Mouse (Mus musculus) cerebellum, adult 2 months (tissue): Measurements from ENCODE around the gene Spopl. TPM values are rescaled to one million over a fixed set of nuclear protein-coding genes. Genes with fewer than 3 reads are reported as not detected.
"Not testable (repeated sequence)": the region's sequence is repeated elsewhere in the genome, so short reads cannot be mapped to it uniquely, and the experiment has no call there.

Experiments
- DNase-seq, 2 experiments: peaks; one replicate each; pipeline ENCODE4 v3.0.0; 2021
- H3K27ac ChIP-seq: fragments of 200-500 bp; 2 replicates; pipeline ENCODE4 v1.5.1; 2012; ENCODE audit warnings: low read length, control low read depth, inconsistent platforms; ENCODE audit not compliant: insufficient read depth
- H3K27me3 ChIP-seq: fragments of 200-500 bp; 2 replicates; pipeline ENCODE4 v1.6.1; 2012; ENCODE audit warnings: inconsistent platforms, mild to moderate bottlenecking, low read length, moderate library complexity; ENCODE audit not compliant: control insufficient read depth, insufficient read depth
- H3K4me1 ChIP-seq: fragments of 200-500 bp; 2 replicates; pipeline ENCODE4 v1.6.1; 2011; ENCODE audit warnings: low read length; ENCODE audit not compliant: control insufficient read depth, insufficient read depth
- H3K4me3 ChIP-seq: fragments of 200-500 bp; replicated peaks from 2 replicates; pipeline ENCODE3; 2011; ENCODE audit warnings: mild to moderate bottlenecking, low read depth, low read length, control low read depth; ENCODE audit not compliant: insufficient read depth
- CTCF ChIP-seq: fragments of 200-500 bp; IDR thresholded peaks from 2 replicates; pipeline ENCODE4 v1.5.1; 2011; ENCODE audit warnings: low read depth, mild to moderate bottlenecking, control low read depth, low read length, moderate library complexity, borderline replicate concordance; ENCODE audit not compliant: insufficient read depth
- POLR2A ChIP-seq: fragments of 200-500 bp; IDR thresholded peaks from 2 replicates; pipeline ENCODE4 v1.6.1; 2011; ENCODE audit warnings: low read length, control low read depth, borderline replicate concordance; ENCODE audit not compliant: insufficient read depth
- WGBS: fragments of 180-500 bp; shearing (Covaris S2); methylation state at CpG from one replicate; pipeline ENCODE4 v1.1.7; 2018; 5-methylcytosine and 5-hydroxymethylcytosine counted together
- polyA plus RNA-seq: library from polyadenylated mRNA; depleted of rRNA; stranded (reverse); fragments of >200 nt; gene quantifications from 2 replicates; pipeline ENCODE4 v1.2.3, GENCODE M21; 2012

The Spopl gene
- polyA plus RNA-seq, 1 experiment, result 6.5 TPM

- 95% methylated on average over 2 of the region's 2 CpGs for WGBS
These were observed 6.7 kb downstream of the Spopl start for GRCm38 (mm10) chr2:23565081-23565801.

GRCm38 (mm10) chr2:23562898-23563297 lies 9.0 kb downstream of the Spopl start:
- WGBS, result 95% methylated on average over 3 of the region's 3 CpGs

More at GRCm38 (mm10) chr2:23565081-23565801, 6.7 kb downstream of the Spopl start:
- Histone ChIP-seq H3K4me1 (no peaks in the 10 kb centered on the region), H3K27me3 (no peaks in the 10 kb centered on the region), H3K4me3 (no peak overlapping the region), H3K27ac (no peak overlapping the region)
- TF ChIP-seq POLR2A (no peak), CTCF (no peak)
- no peak for DNase-seq

GRCm38 (mm10) chr2:23559186-23559585 lies 12.7 kb downstream of the Spopl start:
- Histone ChIP-seq H3K4me3 (no peak overlapping the region), H3K27me3 (no peaks in the 10 kb centered on the region), H3K4me1 (no peaks in the 10 kb centered on the region), H3K27ac (no peak overlapping the region)
- TF ChIP-seq CTCF, result no peak
- no peak for TF ChIP-seq POLR2A
- 98% methylated on average over 2 of the region's 2 CpGs for WGBS
- DNase-seq, result no peak

More at GRCm38 (mm10) chr2:23562898-23563297, 9.0 kb downstream of the Spopl start:
- no peak for DNase-seq
- no peaks in the 10 kb centered on the region for H3K4me1 ChIP-seq
- no peak overlapping the region for H3K27ac ChIP-seq
- H3K4me3 ChIP-seq, result no peak overlapping the region
- H3K27me3 ChIP-seq, result no peaks in the 10 kb centered on the region
- no peak for TF ChIP-seq CTCF
- TF ChIP-seq POLR2A, result no peak

- no peak for DNase-seq
These were observed 20.7 kb downstream of the Spopl start for GRCm38 (mm10) chr2:23551235-23551634.

GRCm38 (mm10) chr2:23547220-23547619 lies 24.7 kb downstream of the Spopl start:
- Histone ChIP-seq H3K27ac (no peak overlapping the region), H3K27me3 (no peaks in the 10 kb centered on the region), H3K4me1 (peaks cover 6% of the 10 kb centered on the region), H3K4me3 (no peak overlapping the region)
- DNase-seq, result no peak
- 97% methylated on average over 1 of the region's 1 CpGs for WGBS
- no peak for TF ChIP-seq POLR2A

More at GRCm38 (mm10) chr2:23551235-23551634, 20.7 kb downstream of the Spopl start:
- no peak for TF ChIP-seq CTCF
- no peak for TF ChIP-seq POLR2A
- 75% methylated on average over 1 of the region's 1 CpGs for WGBS
- no peak overlapping the region for H3K4me3 ChIP-seq
- H3K4me1 ChIP-seq, result peaks cover 3% of the 10 kb centered on the region
- no peaks in the 10 kb centered on the region for H3K27me3 ChIP-seq
- H3K27ac ChIP-seq, result no peak overlapping the region

GRCm38 (mm10) chr2:23539967-23540366 lies 31.9 kb downstream of the Spopl start:
- WGBS, result 92% methylated on average over 4 of the region's 4 CpGs
- no peaks in the 10 kb centered on the region for H3K27me3 ChIP-seq
- no peak for DNase-seq
- H3K4me3 ChIP-seq, result no peak overlapping the region
- no peaks in the 10 kb centered on the region for H3K4me1 ChIP-seq
- TF ChIP-seq CTCF (no peak), POLR2A (no peak)
- H3K27ac ChIP-seq, result no peak overlapping the region

GRCm38 (mm10) chr2:23527717-23528116 lies 44.2 kb downstream of the Spopl start:
- not testable (repeated sequence) for H3K4me1 ChIP-seq, DNase-seq, H3K4me3 ChIP-seq, H3K27me3 ChIP-seq, H3K27ac ChIP-seq
- 96% methylated on average over 2 of the region's 2 CpGs for WGBS

- Histone ChIP-seq H3K27ac (no peak overlapping the region), H3K27me3 (no peaks in the 10 kb centered on the region), H3K4me1 (no peaks in the 10 kb centered on the region), H3K4me3 (no peak overlapping the region)
- TF ChIP-seq POLR2A, result no peak
- TF ChIP-seq CTCF, result no peak
- WGBS, result 96% methylated on average over 3 of the region's 3 CpGs
- no peak for DNase-seq
These were observed 66.8 kb downstream of the Spopl start for GRCm38 (mm10) chr2:23505141-23505540.

GRCm38 (mm10) chr2:23481715-23482114 lies 90.2 kb downstream of the Spopl start:
- H3K4me1 ChIP-seq, result no peaks in the 10 kb centered on the region
- no peak overlapping the region for H3K27ac ChIP-seq
- WGBS, result 95% methylated on average over 1 of the region's 1 CpGs
- no peaks in the 10 kb centered on the region for H3K27me3 ChIP-seq
- TF ChIP-seq POLR2A (no peak), CTCF (no peak)
- DNase-seq, result no peak
- no peak overlapping the region for H3K4me3 ChIP-seq
